Mouse (Mus musculus) embryonic facial prominence, embryonic 11.5 days (tissue): ENCODE data around the gene Lrrc7. TPM values are rescaled to one million over a fixed set of nuclear protein-coding genes. Genes with fewer than 3 reads are reported as not detected.
A peak's percentile ranks its signal among the peaks of the same experiment; 100 is the strongest.

Experiments used
- ATAC-seq: fragments of 200-750 bp; cut with Nextera tagmentation; replicated peaks from 2 replicates; pipeline ENCODE4 v1.8.0; 2017; ENCODE audit warnings: low read depth; ENCODE audit not compliant: insufficient number of reproducible peaks, low FRiP score, low TSS enrichment
- DNase-seq: peaks from one replicate; pipeline ENCODE4 v3.0.0-alpha.2; 2015; ENCODE audit warnings: low spot score
- H3K27ac ChIP-seq: fragments of 300-500 bp; sonication (generic); replicated peaks from 2 replicates; pipeline ENCODE4 v1.5.1; 2014; ENCODE audit warnings: mild to moderate bottlenecking, low read depth, low read length, control low read depth
- H3K27me3 ChIP-seq: fragments of 300-500 bp; sonication (generic); 2 replicates; pipeline ENCODE4 v1.6.1; 2014; ENCODE audit warnings: mild to moderate bottlenecking, low read length, moderate library complexity, mixed read lengths; ENCODE audit not compliant: control insufficient read depth, insufficient read depth
- H3K36me3 ChIP-seq: fragments of 300-500 bp; sonication (generic); replicated peaks from 2 replicates; pipeline ENCODE4 v1.6.1; 2014; ENCODE audit warnings: low read depth, mild to moderate bottlenecking, low read length, moderate library complexity, mixed read lengths; ENCODE audit not compliant: control insufficient read depth, insufficient read depth
- H3K4me1 ChIP-seq: fragments of 300-500 bp; sonication (generic); 2 replicates; pipeline ENCODE4 v1.6.1; 2014; ENCODE audit warnings: low read length, mixed read lengths; ENCODE audit not compliant: control insufficient read depth, insufficient read depth
- H3K4me2 ChIP-seq: fragments of 300-500 bp; sonication (generic); 2 replicates; pipeline ENCODE4 v1.6.1; 2014; ENCODE audit warnings: low read depth, mild to moderate bottlenecking, control low read depth, low read length, moderate library complexity
- H3K4me3 ChIP-seq: fragments of 300-500 bp; sonication (generic); 2 replicates; pipeline ENCODE4 v1.5.1; 2014; ENCODE audit warnings: low read depth, low read length, control low read depth
- H3K9ac ChIP-seq: fragments of 300-500 bp; sonication (generic); replicated peaks from 2 replicates; pipeline ENCODE4 v1.6.1; 2014; ENCODE audit warnings: mild to moderate bottlenecking, control low read depth, low read length
- H3K9me3 ChIP-seq: fragments of 300-500 bp; sonication (generic); replicated peaks from 2 replicates; pipeline ENCODE4 v1.6.1; 2016; ENCODE audit warnings: mild to moderate bottlenecking, low read length, inconsistent platforms, mixed read lengths; ENCODE audit not compliant: control insufficient read depth
- WGBS: fragments of 180-500 bp; shearing (Covaris S2); extraction: QIAGEN DNeasy Blood & Tissue Kit; methylation state at CpG from one replicate; pipeline ENCODE4 v1.1.7; 2014; 5-methylcytosine and 5-hydroxymethylcytosine counted together
- polyA plus RNA-seq: library from polyadenylated mRNA; unstranded; fragments of >200 nt; fragmentation: Nextera tagmentation; extraction: Ambion mirVana; gene quantifications from 2 replicates; pipeline ENCODE4 v1.2.1, GENCODE M21; 2014

Lrrc7 gene
- polyA plus RNA-seq, 1 experiment from 2014 or later: 0.58 TPM

DNA sequence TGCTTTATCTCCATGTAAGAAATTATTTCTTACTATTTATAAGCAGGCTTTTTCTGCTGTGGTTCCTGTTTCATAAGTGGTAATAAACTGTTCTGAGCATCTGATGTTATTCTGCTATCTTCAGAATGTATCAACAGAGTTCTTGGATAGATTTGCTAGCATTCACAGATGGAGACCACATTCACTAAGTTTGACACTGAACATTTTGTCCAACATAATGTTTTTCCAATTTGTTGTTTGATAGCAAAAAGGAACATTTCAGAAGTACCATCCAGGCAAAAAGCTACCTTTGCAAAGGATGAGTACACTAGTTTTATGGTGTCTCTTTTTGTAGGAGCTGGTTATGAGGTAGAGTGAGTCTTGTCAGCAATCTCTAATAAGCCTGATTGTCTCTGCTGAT lies 170.5 kb downstream of the Lrrc7 start:
- Histone ChIP-seq H3K4me2 (no peak overlapping the region), H3K4me3 (no peak overlapping the region), H3K36me3 (no peaks in the 10 kb centered on the region), H3K27ac (no peak overlapping the region), H3K9me3 (no peaks in the 10 kb centered on the region), H3K27me3 (no peaks in the 10 kb centered on the region), H3K9ac (no peak overlapping the region), H3K4me1 (no peaks in the 10 kb centered on the region)
- no peak for ATAC-seq
- DNase-seq: no peak

DNA sequence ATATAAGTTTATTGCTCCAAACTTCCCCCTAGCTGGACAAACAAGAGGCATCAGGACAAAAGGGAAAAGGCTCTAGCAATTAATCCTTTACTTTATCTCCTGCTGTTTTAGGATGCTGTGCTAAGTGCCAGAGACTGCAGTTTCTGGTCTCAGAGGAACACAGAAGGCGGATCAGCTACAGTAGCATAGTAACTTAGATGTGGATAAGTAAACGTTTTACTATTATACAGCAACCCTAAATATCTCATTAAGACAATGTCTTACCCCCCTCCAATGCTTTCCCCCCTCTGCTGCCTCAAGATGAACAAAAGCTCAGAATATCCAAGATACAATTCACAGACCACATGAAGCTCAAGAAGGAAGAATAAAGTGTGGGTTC lies 174.0 kb downstream of the Lrrc7 start:
- ATAC-seq (no peak), DNase-seq (no peak)
- Histone ChIP-seq H3K4me1 (no peaks in the 10 kb centered on the region), H3K36me3 (no peaks in the 10 kb centered on the region), H3K4me2 (no peak overlapping the region), H3K27ac (no peak overlapping the region), H3K27me3 (no peaks in the 10 kb centered on the region), H3K9ac (no peak overlapping the region), H3K9me3 (no peaks in the 10 kb centered on the region), H3K4me3 (no peak overlapping the region)
- 64% methylated on average over 2 of the region's 2 CpGs for WGBS

DNA sequence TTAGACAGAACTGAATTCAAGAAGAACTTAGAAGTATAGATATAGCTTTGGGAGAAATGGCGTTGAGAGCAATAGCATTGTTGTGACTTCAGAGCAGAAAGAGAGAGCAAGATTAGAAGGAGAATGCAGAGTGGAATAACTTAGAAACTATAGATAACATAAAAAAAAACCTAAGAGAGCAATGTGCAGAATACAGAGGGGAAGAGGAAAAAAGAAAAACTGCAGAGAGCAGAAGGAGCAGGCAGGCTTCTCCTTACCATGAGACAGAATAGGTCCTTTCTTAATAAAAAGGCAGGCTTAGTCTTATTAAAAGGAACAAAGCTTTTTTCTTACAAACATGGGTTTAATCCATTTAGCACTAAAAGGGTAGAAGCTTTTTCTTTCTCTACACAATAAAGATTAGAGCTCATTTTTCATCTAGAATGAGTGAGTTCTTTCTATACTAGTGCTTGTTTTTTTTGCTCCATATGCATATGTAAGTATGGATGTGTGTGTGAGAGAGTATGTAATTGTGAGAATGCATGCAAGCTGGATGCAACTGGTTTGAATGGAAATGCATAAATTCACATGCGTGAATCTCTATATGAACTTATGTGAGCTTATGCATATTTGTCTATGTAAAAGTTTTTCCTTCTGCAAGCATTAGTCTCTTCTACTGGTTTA lies 174.5 kb downstream of the Lrrc7 start:
- 81% methylated on average over 2 of the region's 2 CpGs for WGBS
- DNase-seq: no peak
- Histone ChIP-seq H3K9me3 (no peaks in the 10 kb centered on the region), H3K36me3 (no peaks in the 10 kb centered on the region), H3K4me1 (no peaks in the 10 kb centered on the region), H3K9ac (no peak overlapping the region), H3K27ac (no peak overlapping the region), H3K4me3 (no peak overlapping the region), H3K27me3 (no peaks in the 10 kb centered on the region), H3K4me2 (no peak overlapping the region)
- ATAC-seq: no peak

DNA sequence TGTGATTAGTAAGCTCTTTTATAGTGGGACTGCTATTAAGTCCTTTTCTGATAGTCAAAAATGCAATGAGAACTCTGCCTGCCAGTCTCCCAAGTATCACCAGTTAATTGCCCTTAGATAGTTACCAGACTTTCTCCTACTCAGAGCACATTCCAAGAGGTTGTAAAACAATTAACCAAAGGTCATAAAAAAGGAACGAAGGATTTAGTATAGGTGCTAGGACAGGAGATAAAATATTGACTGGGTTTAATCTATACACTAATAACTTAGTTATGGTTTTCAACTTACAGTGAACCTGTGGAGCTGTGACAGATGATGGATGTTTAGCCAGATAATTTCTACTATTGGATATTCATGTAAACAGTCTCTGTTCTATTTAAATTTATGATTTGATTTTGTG lies 175.2 kb downstream of the Lrrc7 start:
- Histone ChIP-seq H3K4me3 (no peak overlapping the region), H3K27me3 (no peaks in the 10 kb centered on the region), H3K27ac (no peak overlapping the region), H3K9ac (no peak overlapping the region), H3K4me2 (no peak overlapping the region), H3K36me3 (no peaks in the 10 kb centered on the region), H3K9me3 (no peaks in the 10 kb centered on the region), H3K4me1 (no peaks in the 10 kb centered on the region)
- DNase-seq (no peak), ATAC-seq (no peak)
- 39% methylated on average over 1 of the region's 1 CpGs for WGBS

DNA sequence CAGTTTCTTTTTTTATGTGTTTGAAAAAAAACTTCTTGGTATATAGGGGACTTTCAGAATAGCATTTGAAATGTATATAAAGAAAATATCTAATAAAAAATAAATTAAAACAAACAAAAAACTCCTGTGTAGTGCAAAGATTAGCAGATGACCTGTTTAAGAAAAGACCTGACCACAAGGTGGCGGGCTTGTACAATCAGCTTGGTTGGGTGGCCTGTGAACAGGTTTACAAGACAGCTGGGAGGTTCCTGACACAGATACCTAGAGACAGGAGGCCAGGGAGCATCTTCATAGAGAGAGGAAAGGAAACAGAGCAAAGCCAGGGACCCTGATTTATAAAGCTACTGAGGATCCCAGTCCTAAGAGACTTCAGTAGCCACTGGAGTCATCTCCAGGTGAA lies 186.1 kb downstream of the Lrrc7 start:
- no peak overlapping the region for H3K27ac ChIP-seq
- ATAC-seq (no peak), DNase-seq (peak; percentile 53)
- no peak overlapping the region for H3K9ac ChIP-seq
- H3K9me3 ChIP-seq: no peaks in the 10 kb centered on the region
- H3K36me3 ChIP-seq: no peaks in the 10 kb centered on the region
- H3K4me2 ChIP-seq: no peak overlapping the region
- WGBS: 0% methylated on average over 1 of the region's 1 CpGs
- H3K4me3 ChIP-seq: no peak overlapping the region
- H3K4me1 ChIP-seq: no peaks in the 10 kb centered on the region
- H3K27me3 ChIP-seq: no peaks in the 10 kb centered on the region

DNA sequence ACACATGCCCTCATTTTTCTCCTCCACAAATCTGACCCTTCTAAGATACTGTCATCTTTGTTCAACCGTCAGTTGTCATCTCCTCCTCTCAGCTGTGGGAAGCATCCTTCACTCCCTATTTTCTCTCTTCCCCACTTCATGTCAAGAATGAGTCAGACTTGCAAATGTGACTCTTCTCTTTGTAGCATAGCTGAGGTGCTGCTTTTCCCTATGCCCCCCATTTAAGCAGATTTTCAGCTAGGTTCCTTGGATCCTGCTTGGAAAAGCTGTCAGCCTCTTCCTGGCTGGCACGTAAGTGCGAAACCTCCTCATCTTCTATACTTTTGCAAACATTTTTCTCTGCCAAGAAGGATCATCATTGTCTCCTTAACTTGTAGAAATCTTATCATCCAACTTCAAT lies 192.9 kb downstream of the Lrrc7 start:
- Histone ChIP-seq H3K27ac (no peak overlapping the region), H3K9ac (no peak overlapping the region), H3K36me3 (no peaks in the 10 kb centered on the region), H3K4me1 (no peaks in the 10 kb centered on the region), H3K9me3 (no peaks in the 10 kb centered on the region), H3K27me3 (no peaks in the 10 kb centered on the region), H3K4me3 (no peak overlapping the region), H3K4me2 (no peak overlapping the region)
- 82% methylated on average over 3 of the region's 3 CpGs for WGBS
- DNase-seq (no peak), ATAC-seq (no peak)

DNA sequence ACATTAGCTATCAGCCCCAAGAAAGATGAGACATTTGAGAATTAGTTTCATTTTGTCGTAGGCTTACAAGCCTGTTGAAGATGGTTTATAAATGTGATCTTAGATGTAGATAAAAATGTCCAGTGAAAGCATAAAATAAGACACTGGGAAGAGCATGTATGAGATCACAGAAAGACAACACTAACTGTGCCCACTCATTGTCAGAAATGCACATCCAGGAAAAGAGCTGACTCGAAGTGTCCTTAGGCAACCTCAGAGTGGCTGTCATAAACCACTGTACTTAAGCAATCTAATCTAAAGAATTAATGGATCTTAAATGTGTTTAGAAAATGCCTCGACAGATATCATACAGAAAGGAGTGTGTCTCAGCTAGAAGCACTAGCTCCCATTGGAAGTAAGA lies 196.2 kb downstream of the Lrrc7 start:
- Histone ChIP-seq H3K4me3 (no peak overlapping the region), H3K9ac (no peak overlapping the region), H3K36me3 (no peaks in the 10 kb centered on the region), H3K27me3 (no peaks in the 10 kb centered on the region), H3K4me1 (no peaks in the 10 kb centered on the region), H3K4me2 (no peak overlapping the region), H3K9me3 (no peaks in the 10 kb centered on the region), H3K27ac (no peak overlapping the region)
- ATAC-seq: no peak
- 77% methylated on average over 3 of the region's 3 CpGs for WGBS
- no peak for DNase-seq

DNA sequence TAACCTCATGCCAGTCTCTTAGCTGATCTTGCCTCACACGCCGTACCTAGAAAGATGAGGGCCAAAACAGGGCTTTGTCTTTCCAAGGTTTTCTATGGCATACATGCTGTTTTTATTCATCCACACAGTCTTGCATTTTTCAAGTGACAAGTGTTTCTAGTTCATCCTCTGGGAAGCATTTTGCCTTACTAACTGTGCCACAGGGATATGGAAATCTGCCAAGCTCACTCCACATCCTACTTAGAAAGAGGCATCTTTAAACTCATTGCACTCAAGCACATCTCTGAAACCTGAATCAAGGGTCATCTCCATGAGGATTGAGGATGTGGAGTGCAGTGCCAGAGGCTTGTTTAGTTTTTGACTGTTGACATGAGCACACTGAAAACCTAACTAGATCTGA lies 199.9 kb downstream of the Lrrc7 start:
- no peak overlapping the region for H3K9ac ChIP-seq
- no peak overlapping the region for H3K4me3 ChIP-seq
- H3K27ac ChIP-seq: no peak overlapping the region
- H3K4me2 ChIP-seq: no peak overlapping the region
- H3K27me3 ChIP-seq: no peaks in the 10 kb centered on the region
- H3K9me3 ChIP-seq: no peaks in the 10 kb centered on the region
- H3K4me1 ChIP-seq: no peaks in the 10 kb centered on the region
- no peak for ATAC-seq
- DNase-seq: no peak
- WGBS: 100% methylated on average over 2 of the region's 2 CpGs
- H3K36me3 ChIP-seq: no peaks in the 10 kb centered on the region
